Mouse (Mus musculus): ENCODE data around the gene Olfml2b.

Olfml2b gene

GRCm38 (mm10) chr1:170695326-170695725, 51.0 kb downstream of the Olfml2b start:
- no peak for DNase-seq (ENCODE audit: low spot score in 2 of 2)

- no peak for DNase-seq (ENCODE audit: low spot score in 2 of 2)
These were observed 52.7 kb downstream of the Olfml2b start for GRCm38 (mm10) chr1:170696996-170697395.

- no peak for DNase-seq (ENCODE audit: low spot score in 2 of 2)
These were observed 53.5 kb downstream of the Olfml2b start for GRCm38 (mm10) chr1:170697771-170698356.

GRCm38 (mm10) chr1:170698771-170699170, 54.4 kb downstream of the Olfml2b start:
- no peak for DNase-seq (ENCODE audit: low spot score in 2 of 2)

- DNase-seq (ENCODE audit: low spot score in 2 of 2), result no peak
These were observed 55.2 kb downstream of the Olfml2b start for GRCm38 (mm10) chr1:170699553-170699952.

- no peak for DNase-seq (ENCODE audit: low spot score in 2 of 2)
These were observed 56.2 kb downstream of the Olfml2b start for GRCm38 (mm10) chr1:170700496-170701027.

GRCm38 (mm10) chr1:170701178-170701577, 56.8 kb downstream of the Olfml2b start:
- no peak for DNase-seq (ENCODE audit: low spot score in 2 of 2)

GRCm38 (mm10) chr1:170701582-170701981, 57.2 kb downstream of the Olfml2b start:
- no peak for DNase-seq (ENCODE audit: low spot score in 2 of 2)

GRCm38 (mm10) chr1:170702263-170702662, 57.9 kb downstream of the Olfml2b start:
- DNase-seq (ENCODE audit: low spot score in 2 of 2), result no peak

GRCm38 (mm10) chr1:170702958-170703357, 58.6 kb downstream of the Olfml2b start:
- no peak for DNase-seq (ENCODE audit: low spot score in 2 of 2)

- DNase-seq (ENCODE audit: low spot score in 2 of 2), result no peak
These were observed 59.8 kb downstream of the Olfml2b start for GRCm38 (mm10) chr1:170704103-170704502.

- DNase-seq (ENCODE audit: low spot score in 2 of 2), result no peak
These were observed 60.7 kb downstream of the Olfml2b start for GRCm38 (mm10) chr1:170704911-170705594.

GRCm38 (mm10) chr1:170706046-170706445, 61.7 kb downstream of the Olfml2b start:
- DNase-seq (ENCODE audit: low spot score in 2 of 2), result no peak

- no peak for DNase-seq (ENCODE audit: low spot score in 2 of 2)
These were observed 64.7 kb downstream of the Olfml2b start for GRCm38 (mm10) chr1:170709034-170709433.

- DNase-seq (ENCODE audit: low spot score in 2 of 2), result no peak
These were observed 65.1 kb downstream of the Olfml2b start for GRCm38 (mm10) chr1:170709481-170709880.

- no peak for DNase-seq (ENCODE audit: low spot score in 2 of 2)
These were observed 65.6 kb downstream of the Olfml2b start for GRCm38 (mm10) chr1:170709969-170710368.

GRCm38 (mm10) chr1:170711731-170712130, 67.4 kb downstream of the Olfml2b start:
- DNase-seq (ENCODE audit: low spot score in 2 of 2), result no peak

- no peak for DNase-seq (ENCODE audit: low spot score in 2 of 2)
These were observed 73.0 kb downstream of the Olfml2b start for GRCm38 (mm10) chr1:170717241-170717828.

- DNase-seq (ENCODE audit: low spot score in 2 of 2), result no peak
These were observed 73.9 kb downstream of the Olfml2b start for GRCm38 (mm10) chr1:170718133-170718810.

- DNase-seq (ENCODE audit: low spot score in 2 of 2), result no peak
These were observed 77.2 kb downstream of the Olfml2b start for GRCm38 (mm10) chr1:170721560-170721959.

GRCm38 (mm10) chr1:170728524-170728923, 84.2 kb downstream of the Olfml2b start:
- no peak for DNase-seq (ENCODE audit: low spot score in 2 of 2)

GRCm38 (mm10) chr1:170729267-170729962, 85.1 kb downstream of the Olfml2b start:
- no peak for DNase-seq (ENCODE audit: low spot score in 2 of 2)

All from urinary bladder, adult 18-20 months (tissue).